Mouse (Mus musculus) ZHBTc4 (cell line): ENCODE results near the gene Samd4b.

Experiments
- DNase-seq: peaks from one replicate; pipeline ENCODE4 v3.0.0-alpha.2; 2011; ENCODE audit warnings: low read depth, low spot score

Samd4b gene

DNA sequence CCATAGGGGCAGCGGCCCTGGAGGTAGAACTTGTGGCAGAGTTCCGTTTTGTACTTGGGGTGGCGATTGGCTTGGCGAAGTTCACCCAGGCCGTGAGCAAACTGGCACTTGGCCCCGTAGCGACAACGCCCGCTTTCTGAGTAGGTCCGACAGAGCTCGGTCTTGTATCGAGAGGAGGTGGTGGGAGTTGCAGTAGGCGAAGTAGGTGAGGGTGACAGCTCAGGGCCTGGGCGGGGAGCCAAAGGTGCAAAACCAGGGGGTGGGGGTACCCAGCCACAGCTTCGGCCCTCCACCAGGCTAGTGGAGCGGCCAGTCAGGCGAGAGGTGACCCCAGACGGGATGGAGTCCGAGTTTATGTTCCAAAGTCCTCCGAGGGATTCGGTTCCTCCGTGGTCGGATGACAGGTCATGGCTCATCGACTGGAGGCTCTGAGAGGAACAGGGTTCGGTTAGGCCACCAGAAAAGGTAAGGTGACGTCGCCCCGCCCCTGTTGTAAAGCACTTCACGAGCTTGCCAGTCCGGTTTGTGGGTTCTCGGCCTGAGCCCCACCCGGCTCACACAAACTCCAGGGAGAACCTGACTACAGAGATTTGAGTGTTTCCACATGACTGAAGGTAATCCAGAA, 219.8 kb downstream of the Samd4b start:
- no peak for DNase-seq

DNA sequence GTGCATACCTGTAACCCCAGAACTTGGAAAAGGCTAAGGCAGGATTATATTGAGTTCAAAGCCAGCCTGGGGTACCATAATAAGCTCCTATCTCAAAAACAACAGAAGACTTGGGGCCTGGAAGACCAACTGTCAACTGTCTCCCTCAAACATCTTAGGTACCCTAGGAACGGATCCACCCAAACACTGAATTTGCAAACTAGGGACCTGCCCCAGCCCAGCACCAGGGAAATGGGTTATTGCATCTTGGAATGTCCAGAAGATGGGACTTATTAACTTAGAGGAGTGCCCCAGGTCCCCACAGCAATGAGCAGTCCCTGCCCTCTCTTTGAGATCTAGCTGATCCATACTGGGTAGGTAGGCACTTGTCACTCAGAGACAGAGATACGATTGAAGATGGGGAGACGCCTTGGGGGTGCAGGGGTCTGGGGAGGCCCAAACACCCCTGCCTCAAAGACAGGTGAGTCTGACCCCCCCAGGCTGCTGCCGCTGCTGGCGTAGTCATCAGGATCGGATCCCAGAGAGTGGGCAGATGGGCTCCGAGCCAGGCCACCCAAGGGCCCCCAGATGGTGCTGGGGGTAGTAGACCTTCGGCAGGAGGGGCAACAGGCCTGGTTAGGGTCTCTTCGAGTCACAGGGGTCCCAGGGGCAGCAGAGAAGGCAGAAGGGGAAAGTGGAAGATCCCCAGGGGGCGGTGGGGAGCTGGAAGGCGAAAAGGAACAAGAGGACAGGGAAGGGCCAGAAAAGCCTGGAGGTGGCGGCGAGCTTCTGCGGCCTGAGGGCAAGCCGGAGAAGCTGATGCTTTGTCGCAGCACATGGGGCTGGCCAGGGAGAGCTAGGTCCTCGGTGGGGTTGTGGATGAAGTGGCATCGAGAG, 220.5 kb downstream of the Samd4b start:
- DNase-seq = no peak

DNA sequence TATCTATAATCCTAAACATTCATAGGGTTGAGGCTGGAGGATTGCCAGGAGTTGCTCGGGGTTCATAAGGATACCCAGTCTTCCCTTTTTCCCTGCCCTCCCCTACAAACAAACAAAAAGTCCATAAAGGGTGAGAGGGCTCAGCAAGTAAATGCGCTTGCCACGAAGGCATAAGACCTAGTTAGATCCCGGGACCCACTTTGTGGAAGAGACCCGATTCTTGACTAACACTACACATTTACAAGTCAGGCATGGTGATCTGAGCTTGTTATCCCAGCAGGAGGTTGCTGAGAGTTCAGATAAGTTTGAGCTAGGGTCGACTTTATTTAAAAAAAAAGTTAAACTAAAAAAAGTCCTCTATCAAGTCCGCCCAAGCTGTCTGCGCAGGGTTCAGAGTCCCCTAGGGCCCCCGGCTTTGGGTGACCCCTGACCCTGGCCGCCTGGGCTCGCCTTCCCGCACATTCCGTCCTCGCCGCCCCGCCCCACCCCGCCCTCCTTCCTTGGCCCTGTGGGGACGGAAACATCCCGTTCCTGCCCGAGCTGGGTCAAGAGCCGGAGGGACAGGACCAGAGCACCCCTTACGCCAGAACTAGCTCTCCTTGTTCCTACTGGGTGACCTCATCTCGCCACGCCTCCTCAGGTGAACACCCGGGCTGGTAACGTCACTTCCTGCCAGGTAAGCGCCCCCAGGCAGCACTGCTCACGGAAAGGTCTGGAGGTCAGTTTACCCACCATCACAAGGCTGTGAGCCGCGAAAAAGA, 221.8 kb downstream of the Samd4b start:
- peak; percentile 56 for DNase-seq

DNA sequence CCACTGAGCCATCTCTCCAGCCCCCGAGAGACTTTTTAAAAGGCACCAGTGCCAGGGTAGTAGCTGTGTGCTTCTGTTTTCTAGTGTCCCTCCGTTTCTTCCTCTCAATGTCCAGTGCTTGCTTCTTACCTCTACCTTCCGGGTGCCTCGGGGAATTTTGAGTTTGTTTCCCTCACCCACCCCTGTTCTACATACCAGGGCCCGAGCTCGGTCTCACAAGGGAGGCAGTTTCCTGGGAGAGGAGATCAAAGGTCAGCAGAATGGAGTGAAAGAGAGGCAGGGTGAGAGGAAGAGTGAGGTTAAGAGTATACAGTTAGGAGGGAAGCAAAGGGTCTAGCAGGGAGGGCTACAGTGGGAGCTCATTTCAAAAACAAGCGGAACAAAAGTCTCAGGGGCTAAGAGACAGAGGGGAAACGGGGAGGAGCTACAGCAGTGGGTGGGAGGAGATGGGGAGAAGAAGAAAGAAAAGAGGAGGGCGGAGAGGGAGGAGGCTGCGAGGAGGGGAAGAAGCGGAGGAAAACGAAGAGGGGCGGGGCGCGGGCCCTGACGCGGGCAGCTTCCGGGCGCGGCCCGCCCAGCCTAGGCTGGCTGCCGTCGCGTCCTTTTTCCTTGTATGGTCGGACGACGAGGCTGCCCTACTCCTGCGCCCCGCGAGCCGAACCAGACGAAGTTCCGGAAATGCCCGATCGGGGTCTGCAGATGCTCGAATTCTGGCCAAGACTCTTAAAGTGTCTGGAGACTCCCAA, 222.6 kb downstream of the Samd4b start:
- DNase-seq = peak; percentile 93

DNA sequence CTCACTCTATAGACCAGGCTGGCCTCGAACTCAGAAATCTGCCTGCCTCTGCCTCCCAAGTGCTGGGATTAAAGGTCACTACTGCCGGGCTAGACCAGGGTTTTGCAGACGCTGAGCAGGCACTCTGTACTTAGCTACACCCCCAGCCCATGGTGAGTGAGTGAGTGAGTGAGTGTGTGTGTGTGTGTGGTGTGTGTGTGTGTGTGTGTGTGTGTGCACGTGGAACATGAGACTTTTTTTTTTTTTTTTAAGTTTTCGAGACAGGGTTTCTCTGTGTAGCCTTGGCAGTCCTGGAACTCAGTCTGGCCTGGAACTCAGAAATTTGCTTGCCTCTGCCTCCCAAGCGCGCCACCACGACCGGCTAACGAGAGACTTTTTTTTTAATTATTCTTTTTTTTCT, 223.3 kb downstream of the Samd4b start:
- no peak for DNase-seq

DNA sequence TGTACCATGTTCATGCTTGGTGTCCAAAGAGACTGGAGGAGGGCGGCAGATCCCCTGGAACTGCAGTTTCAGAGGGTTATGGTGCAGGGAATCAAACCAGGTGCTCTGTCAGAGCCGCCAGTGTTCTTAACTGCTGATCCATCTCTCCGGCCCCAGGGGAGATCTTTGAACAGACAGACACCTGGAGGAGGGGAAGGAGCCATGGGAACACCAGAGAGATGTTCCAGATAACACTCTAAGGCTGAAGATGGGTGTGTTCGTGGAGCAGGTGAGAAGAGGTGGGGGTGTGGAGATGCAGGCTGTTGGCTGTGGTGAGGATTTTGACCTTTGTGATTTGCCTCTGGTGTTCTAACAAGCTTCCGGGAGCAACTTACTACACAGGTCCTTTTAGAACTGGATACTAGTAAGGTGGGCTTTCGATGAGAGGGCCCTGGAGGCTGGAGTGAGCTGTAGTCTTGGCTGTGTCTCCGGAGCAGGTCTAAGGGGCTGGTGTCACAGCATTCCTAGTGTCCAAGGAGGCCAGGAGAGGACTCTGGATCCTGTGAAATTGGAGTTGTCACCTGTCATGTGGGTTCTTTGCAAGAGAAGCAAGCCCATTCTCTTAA, 224.0 kb downstream of the Samd4b start:
- no peak for DNase-seq

DNA sequence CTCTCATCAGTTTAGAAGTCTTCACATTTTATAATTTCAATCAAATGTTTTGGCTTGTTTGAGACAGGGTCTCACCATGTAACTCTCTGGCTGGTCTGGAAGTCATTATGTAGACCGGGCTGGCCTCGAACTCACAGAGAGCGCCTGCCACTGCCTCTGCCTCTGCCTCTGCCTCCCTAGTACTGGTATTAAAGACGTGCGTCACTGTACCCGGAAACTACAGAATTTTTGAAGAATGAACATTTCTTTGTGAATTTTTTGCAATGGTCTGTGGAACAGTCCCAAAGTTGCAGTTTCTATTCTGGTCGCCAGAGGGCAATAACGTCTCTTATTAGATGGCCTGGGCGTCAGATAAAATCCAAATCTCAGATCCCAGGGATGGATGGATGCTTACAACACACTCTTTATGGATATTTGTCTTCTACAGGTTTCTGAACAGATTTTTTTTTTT, 224.8 kb downstream of the Samd4b start:
- DNase-seq = peak; percentile 90

DNA sequence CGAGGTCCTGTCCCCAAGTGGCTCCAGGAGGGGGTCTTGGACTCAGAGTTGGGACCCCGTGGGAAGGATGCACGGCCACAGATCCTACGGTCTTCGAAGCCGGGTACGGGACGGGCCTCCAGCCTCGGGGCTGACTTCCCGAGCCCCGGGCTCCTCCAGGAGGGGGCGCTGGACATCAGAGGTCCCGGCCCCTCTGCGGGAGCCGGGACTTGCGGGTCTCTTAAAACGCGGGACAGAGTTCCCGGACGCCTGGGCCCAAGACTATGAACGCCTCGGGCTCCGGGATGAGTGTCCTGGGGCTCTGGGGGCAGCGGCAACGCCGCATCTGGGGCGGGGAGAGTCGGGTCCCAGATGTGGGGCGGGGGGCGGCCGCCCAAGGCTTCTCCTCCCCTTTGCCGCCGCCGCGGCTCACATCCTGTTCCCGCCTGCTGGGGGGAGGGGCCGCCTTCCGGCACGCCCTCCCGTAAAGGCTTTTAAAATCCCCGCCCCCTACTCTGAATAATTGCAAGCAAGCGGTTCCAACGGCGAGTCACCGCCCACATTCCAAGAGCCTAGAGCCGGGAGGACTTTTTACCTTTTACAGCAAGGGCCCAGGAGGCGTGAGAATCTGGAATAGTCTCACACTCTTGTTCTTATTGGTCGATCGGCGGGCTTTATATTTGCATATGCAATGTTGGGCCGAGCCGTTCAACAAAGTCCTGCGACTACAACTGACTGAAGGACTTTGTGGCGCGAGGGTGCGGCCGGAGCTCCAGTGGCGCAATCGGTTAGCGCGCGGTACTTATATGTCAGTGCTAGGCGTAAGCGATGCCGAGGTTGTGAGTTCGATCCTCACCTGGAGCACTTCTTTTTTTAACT, 225.5 kb downstream of the Samd4b start, which contains the start of gene Plekhg2:
Gene Plekhg2, minus strand, starts transcription at position 349 of the 858 bp plus-strand sequence.
- peak; percentile 100 for DNase-seq

DNA sequence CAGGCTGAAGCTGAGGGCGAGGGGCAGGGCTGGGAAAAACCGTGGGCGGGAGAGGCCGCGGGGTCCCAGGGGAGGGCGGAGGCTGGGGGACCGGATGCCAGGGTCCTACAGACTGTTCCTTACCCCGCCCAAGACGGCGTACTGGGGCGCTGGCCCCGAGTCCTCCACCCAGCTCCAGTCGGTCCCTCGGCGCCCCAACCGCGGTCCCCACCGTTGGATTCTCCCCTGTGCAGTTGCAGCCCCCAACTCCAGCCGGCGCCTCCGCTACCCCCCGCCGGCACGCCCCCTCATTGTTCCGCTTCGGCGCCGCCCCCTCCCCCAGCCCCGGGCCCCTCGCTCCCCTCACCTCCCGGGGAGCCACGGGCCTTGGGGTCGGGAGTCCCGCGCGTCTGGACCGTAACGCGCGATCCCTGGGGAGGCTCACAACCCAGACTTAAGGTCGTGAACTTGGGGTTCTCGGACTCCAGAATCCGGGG, 226.4 kb downstream of the Samd4b start:
- DNase-seq = peak; percentile 21

DNA sequence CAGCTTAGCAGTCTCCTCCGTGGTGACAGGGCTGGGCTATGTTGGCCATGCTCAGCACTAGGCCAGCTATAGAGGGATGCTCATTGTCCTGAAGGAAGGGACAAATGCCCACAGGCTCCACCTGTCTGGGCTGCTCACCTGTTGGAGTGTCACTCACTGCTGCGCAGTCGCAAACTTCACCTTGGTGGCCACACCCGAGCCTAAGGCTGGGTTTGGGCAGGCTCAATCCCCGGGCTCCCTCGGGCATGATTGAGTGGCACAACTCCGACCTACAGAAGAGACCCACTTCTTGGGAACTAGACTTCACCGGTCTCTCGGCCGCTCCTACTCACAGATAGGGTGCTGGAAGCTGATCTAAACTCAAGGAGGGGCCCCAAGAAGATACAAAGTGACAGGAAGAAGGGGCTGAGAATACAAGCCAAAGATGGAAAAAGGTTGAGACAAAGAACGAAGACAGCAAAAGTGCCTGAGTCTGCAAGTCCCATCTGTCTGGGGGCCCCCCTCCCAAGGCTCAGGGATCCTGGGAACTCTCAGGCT, 226.9 kb downstream of the Samd4b start:
- no peak for DNase-seq

DNA sequence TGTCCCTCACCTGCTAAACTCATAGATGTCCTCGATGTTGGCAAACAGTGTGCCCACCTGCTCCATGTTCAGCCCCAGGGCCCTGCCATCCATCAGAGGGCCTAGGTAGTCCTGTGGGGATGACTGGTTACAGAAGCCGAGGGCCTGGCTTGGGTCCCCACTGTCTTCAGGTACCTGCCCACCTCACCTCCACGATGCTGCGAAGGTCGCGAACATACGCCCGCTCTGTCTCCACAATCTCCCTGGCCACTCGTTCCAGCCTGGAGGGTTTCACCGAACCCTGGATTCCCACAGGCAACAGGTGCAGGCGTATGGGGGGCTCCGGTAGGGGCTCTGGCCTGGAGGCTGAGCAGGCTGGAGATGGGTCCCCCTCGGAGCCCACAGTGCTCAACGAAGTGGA, 227.9 kb downstream of the Samd4b start:
- no peak for DNase-seq

DNA sequence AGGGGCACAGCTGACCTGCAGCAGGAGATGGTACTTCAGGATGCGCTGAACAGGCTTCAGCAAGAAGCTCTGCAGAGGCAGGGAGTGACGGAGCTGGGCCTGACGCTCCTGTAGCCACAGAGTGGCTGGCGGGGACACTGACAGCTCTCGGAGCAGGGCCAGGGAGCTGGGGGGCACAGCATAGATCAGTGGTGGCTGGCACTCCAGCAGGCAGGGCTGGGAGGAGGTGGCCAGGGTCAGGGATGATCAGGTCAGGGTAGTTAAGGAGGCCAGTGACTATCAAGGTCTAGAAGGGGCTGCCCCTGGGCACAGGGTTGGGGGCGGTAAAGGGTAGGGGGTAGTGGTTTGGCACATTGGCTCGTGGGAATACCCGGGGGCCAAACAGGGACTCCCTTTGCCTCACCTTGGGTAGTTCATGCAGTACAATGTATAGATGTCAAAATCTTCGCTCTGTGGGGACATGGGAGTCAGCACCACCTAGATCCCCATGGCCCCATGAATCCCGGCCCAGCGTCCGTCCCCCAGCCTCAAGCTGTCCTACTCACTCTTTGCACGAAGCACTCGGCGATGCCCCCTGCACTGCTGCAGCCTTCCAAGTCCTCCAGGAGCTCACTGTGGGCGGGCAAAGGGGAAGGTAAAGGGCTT, 229.5 kb downstream of the Samd4b start:
- DNase-seq = no peak

DNA sequence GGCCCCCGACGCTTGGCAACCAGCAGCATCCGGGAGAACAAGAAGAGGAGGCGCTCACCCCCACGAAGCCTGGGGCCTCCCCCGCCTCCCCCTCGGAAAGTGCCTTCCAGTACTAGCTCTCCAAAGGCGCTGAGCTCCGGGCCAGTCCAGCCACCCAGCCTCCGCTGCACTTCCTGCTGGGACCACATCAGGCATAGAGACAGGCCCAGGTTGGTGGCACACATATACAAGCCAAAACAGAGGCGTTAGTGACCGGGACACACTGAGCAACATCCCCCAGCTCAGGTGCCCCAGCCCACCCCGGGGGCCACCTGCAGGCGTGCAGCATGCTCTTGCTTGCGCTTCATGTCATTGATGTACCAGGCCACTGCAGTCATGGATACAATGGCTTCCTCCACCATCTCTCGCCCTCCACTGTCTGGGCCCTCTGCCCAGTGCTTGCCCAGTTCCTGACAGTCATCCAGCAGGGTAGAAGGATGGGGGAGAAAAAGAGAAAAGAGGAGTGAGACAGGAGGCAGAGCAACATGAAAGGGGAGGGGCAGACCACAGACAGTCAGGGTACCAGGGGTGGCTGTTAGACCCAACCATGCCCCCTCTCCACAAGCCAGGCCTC, 230.2 kb downstream of the Samd4b start:
- DNase-seq = no peak

DNA sequence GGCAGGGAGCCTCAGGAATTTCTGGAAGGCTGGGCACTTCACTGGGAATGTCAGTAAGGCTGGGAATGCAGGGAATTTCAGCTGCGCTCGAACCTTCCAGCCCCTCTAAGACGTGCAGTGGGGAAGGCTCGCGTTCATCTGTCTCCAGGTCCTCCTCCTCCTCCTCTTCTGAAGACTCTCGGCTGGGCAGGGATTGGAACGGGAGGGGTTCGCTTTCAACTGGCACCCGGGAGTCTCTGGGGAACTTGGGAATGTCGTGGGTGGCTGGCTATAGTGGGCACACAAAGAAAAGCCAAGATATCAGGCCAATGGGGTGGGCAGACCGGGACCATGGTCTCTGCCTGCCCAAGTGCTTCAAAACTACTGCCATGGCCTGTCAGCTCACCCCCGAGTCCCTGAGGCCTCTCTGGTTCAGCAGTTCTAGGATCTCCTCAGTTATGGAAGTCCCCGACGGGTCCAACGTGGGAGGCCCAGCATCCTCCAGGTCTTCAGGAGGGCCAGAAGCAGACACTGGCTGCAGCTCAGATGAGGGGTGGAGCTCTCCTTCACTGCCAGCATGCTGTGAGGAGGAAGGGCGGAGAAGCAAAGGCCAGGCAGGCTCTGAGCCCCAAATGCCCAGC, 235.4 kb downstream of the Samd4b start:
- no peak for DNase-seq

DNA sequence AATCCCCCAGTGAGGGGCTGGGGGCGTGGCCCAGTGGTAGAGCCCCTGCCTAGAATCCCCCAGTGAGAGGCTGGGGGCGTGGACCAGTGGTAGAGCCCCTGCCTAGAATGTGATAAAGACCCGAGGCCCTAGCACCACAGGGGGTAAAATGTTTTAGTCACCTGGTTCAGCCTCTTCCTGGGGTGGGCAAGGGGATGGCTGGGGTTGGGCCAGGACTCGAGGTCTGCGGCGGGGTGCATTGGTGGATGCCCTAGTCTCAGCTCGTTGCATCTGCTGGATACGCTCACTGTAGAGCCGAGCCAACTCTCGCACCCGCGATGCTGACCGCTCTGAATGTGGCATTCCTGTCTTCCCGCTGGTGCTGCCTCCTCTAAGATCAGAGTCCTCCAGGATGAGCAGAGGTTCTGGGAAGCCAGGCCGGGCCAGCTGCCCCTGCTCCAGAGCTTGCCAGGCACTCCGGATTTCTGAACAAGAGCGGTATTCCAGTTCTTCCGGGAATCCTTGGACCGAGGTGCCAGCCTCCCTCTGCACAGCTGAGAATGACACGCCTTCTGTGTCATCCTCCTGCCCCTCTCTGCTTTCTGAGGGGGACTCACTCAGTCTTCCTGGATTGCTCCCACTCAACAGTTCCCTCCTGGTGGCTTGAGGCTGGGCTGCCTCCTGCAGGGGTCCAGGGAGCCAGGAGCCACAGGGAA, 236.2 kb downstream of the Samd4b start:
- peak; percentile 54 for DNase-seq

DNA sequence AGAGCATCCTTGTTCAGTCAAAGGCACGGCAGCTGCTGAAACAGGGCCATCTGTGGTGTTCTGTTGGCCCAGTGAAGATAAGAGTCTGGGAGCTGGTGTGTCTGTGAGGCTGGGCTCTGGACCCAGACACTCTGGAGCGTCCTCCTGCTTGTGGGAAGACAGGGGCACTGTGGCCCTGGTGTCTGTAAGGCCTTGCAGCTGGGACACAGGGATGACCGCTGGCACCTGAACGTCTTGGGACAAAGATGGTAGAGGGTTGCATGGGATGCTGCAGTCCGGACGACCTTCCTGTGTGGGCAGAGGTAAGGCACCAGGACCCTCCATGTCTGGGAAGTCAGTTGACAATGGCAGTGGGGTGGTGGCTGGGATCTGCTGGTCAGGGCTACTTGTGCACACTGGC, 237.7 kb downstream of the Samd4b start:
- DNase-seq = no peak

DNA sequence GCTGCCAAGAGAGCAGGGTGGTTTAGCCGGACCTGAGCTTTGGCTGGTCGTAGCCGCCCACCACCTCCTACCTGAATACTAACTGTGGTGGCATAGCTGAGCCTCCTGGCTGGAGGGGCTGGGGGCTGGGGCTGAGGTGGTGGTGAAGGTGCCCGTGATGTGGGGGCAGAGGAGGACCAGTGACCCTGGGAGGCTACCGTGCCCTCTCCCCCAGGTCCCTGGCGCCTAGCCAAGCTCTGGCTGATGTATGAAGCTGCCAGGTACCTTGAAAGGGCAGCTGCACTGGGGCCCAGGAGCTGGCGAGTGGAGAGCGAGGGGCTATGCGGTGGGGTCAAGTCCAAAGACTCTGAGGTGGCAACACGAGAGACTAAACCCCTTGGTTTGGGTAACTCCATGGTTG, 238.1 kb downstream of the Samd4b start:
- no peak for DNase-seq

DNA sequence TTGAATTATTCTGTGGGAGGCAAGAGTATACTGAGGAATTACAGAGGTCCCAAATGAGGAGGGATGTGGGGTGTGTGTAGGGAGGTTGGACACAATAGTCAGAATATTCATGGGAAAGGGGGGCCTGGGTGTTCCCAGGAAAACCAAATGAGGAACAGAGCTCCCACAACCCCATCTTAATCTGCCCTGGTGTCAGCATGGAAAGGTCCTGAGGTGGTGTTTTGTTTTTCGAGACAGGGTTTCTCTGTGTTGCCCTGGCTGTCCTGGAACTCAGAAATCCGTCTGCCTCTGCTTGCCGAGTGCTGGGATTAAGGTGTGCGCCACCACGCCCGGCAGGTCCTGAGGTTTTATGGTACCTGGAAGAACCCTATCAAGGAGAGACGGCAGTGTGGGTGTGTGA, 239.5 kb downstream of the Samd4b start:
- DNase-seq = no peak
